ENCODE assay signal across 8 mouse cellular contexts in the genomic region with DNA sequence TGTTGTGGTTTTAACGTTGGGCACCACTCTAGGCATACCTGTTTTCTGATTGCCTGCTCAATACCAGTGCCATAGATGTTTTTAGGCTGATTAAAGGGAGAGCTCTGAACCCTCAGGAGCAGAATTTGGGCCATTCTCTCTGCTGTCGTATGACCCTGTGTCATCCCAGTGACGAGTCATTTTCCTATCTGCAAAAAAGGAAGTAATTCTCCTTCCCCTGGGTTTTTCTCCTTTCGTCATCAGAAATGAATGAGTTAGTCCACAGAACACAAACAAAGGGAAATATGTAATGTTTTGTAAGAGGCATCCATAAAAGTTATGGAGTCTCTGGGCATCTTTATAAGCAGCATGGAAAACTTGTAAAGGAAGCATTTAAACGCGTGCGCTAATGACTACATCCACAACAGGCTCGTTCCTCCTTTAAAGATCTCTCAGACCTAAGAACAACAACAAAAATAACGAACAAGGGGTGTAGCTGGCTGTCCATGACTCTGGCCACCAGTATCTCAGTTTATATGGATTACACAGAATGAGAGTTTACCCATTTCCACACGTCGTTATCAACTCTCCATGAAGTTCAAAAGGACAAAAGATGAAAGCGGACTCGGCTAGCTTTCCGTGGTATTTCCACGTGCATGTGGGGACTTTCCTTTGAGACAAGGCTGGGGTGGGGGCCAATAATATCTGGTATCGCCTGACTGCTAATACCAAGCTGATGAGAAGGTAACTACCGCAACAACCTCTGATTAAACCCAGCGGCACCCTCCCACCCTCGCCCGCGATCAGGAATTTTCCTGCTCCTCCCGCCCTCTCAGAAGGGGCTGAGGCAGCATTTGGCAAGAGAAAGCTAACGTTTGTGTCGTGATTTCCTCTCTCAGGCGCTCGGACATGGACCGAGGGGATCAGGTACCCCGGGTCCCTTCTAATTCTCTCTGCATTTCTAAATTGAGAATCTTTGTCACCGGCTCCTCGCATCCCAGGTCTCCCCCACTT. TPM values are rescaled to one million over a fixed set of nuclear protein-coding genes. Genes with fewer than 3 reads are reported as not detected.
DNase-seq lines count a peak whose midpoint lies in the region; ATAC-seq and TF ChIP-seq lines count a peak whose summit lies in the region.

No protein-coding gene starts in this region.

- ATAC-seq in intestine, postnatal 0 days, result no peak
- peak; percentile 0; the same call in 1 of the 2 replicates for ATAC-seq in neural tube, embryonic 15.5 days (ENCODE audit: low FRiP score)

- peaks cover 9% of the 10 kb centered on the region for H3K4me1 ChIP-seq in spleen, adult 2 months (ENCODE audit: control insufficient read depth, insufficient read depth, insufficient read length)
- peaks cover 14% of the 10 kb centered on the region; the same call in 1 of the 2 replicates for H3K4me1 ChIP-seq in intestine, postnatal 0 days (replicated peaks; ENCODE audit: control insufficient read depth, insufficient read depth, low read length)
- H3K4me1 ChIP-seq in lung, adult 2 months (ENCODE audit: control insufficient read depth, insufficient read depth, low read length), result peaks cover 10% of the 10 kb centered on the region
- peaks cover 34% of the 10 kb centered on the region for H3K4me1 ChIP-seq in neural tube, embryonic 15.5 days

- TF ChIP-seq CTCF in spleen, adult 2 months (IDR thresholded peaks at IDR 0.05; ENCODE audit: extremely low read depth, insufficient read depth, insufficient read length, insufficient replicate concordance), result no peak
- TF ChIP-seq CTCF in gastrocnemius, adult 2 months (IDR thresholded peaks at IDR 0.05), result no peak
- TF ChIP-seq CTCF in intestine, postnatal 0 days (IDR thresholded peaks at IDR 0.05; ENCODE audit: low read depth), result no peak
- no peak for TF ChIP-seq CTCF in lung, adult 2 months (IDR thresholded peaks at IDR 0.05; ENCODE audit: insufficient read depth, low read length)

- peak overlapping the region; percentile 87 for H3K27ac ChIP-seq in spleen, adult 2 months (ENCODE audit: insufficient read depth, low read length)
- peak overlapping the region; percentile 93 for H3K27ac ChIP-seq in gastrocnemius, adult 2 months
- H3K27ac ChIP-seq in intestine, postnatal 0 days (ENCODE audit: low read depth, low read length), result peak overlapping the region; percentile 86
- H3K27ac ChIP-seq in neural tube, embryonic 15.5 days (replicated peaks), result peak overlapping the region; percentile 86

- intact Hi-C loops in gastrocnemius, adult 2 months (cut with DNase I), result loop anchor here (1.0 kb wide), 1 partner anchor 21 kb away; no protein-coding TSS in a partner anchor

- H3K27me3 ChIP-seq in spleen, adult 2 months (ENCODE audit: control insufficient read depth, insufficient read depth, low read length), result no peaks in the 10 kb centered on the region
- H3K27me3 ChIP-seq in intestine, postnatal 0 days (replicated peaks; ENCODE audit: control insufficient read depth, insufficient read depth, low read length), result no peaks in the 10 kb centered on the region
- H3K27me3 ChIP-seq in neural tube, embryonic 15.5 days (replicated peaks), result no peaks in the 10 kb centered on the region

- TF ChIP-seq POLR2A in spleen, adult 2 months (IDR thresholded peaks at IDR 0.05; ENCODE audit: low read depth, low read length), result no peak
- peak; percentile 55; the same call in 1 of the 2 replicates for TF ChIP-seq POLR2A in lung, adult 2 months (IDR thresholded peaks at IDR 0.05; ENCODE audit: borderline replicate concordance, extremely low read depth, low read depth, low read length)

- WGBS in spleen, adult 2 months, result 2% methylated on average over 30 of the region's 30 CpGs
- 5% methylated on average over 30 of the region's 30 CpGs for WGBS in intestine, postnatal 0 days
- 3% methylated on average over 30 of the region's 30 CpGs for WGBS in lung, adult 2 months
- 4% methylated on average over 30 of the region's 30 CpGs for WGBS in neural tube, embryonic 15.5 days

- peak overlapping the region; percentile 89 for H3K4me3 ChIP-seq in spleen, adult 2 months (ENCODE audit: extremely low read depth, insufficient read depth, insufficient read length)
- H3K4me3 ChIP-seq in gastrocnemius, adult 2 months, result peak overlapping the region; percentile 92
- peak overlapping the region; percentile 96 for H3K4me3 ChIP-seq in intestine, postnatal 0 days (ENCODE audit: low read depth, low read length)
- H3K4me3 ChIP-seq in lung, adult 2 months (replicated peaks; ENCODE audit: extremely low read depth, low read depth, low read length), result peak overlapping the region; percentile 82
- peak overlapping the region; percentile 63 for H3K4me3 ChIP-seq in neural tube, embryonic 15.5 days (replicated peaks)

- H3K4me2 ChIP-seq in intestine, postnatal 0 days (replicated peaks; ENCODE audit: low read depth), result peak overlapping the region; percentile 89
- peak overlapping the region; percentile 74 for H3K4me2 ChIP-seq in neural tube, embryonic 15.5 days

- H3K9ac ChIP-seq in intestine, postnatal 0 days (ENCODE audit: low read depth, low read length), result peak overlapping the region; percentile 59
- H3K9ac ChIP-seq in neural tube, embryonic 15.5 days (replicated peaks), result peak overlapping the region; percentile 49

- H3K36me3 ChIP-seq in spleen, adult 2 months (ENCODE audit: control insufficient read depth, insufficient read depth, low read length), result peaks cover 12% of the 10 kb centered on the region
- H3K36me3 ChIP-seq in intestine, postnatal 0 days (ENCODE audit: control insufficient read depth, insufficient read depth), result peaks cover 11% of the 10 kb centered on the region
- 0 out of 2 replicates have a peak, but pooled peaks cover 2% of the 10 kb centered on the region for H3K36me3 ChIP-seq in neural tube, embryonic 15.5 days

- no peak for DNase-seq in spleen, adult 2 months (ENCODE audit: low read depth in 1 of 2, low spot score in 2 of 2)
- no peak for DNase-seq in spleen, postnatal 36 days (ENCODE audit: low spot score in 2 of 2)
- peak; percentile 70 for DNase-seq in adrenal gland, postnatal 10 days
- peak; percentile 46 for DNase-seq in gastrocnemius, adult 2 months
- no peak for DNase-seq in lung, adult 2 months
- no peak for DNase-seq in right cerebral cortex, adult 18-20 months

- no peaks in the 10 kb centered on the region for H3K9me3 ChIP-seq in intestine, postnatal 0 days (ENCODE audit: control insufficient read depth)
- H3K9me3 ChIP-seq in neural tube, embryonic 15.5 days (replicated peaks), result no peaks in the 10 kb centered on the region

RNA-seq across cellular contexts. Expression of gene Pim1, which starts 1.3 kb away (rescaled TPM):
- polyA plus RNA-seq in spleen, adult 2 months (2012; rRNA removed), result 56.6 and 90.2 TPM in 2 replicates
- 100 to 1,000 TPM in 1 of 2 experiments, 10 to 100 TPM in 1; 73.4 to 104 TPM for total RNA-seq in adrenal gland, postnatal 10 days (2021)
- 10 to 100 TPM; 13.8 to 35.2 TPM for total RNA-seq in gastrocnemius, adult 2 months (2021)
- polyA plus RNA-seq in intestine, postnatal 0 days (2015; fragmentation: Nextera tagmentation; extraction: Ambion mirVana), result 16.8 and 18.9 TPM in 2 replicates
- polyA plus RNA-seq in lung, adult 2 months (2012; rRNA removed), result 35.8 and 48.0 TPM in 2 replicates
- 9.0 and 15.8 TPM in 2 replicates for polyA plus RNA-seq in neural tube, embryonic 15.5 days (2015; fragmentation: Nextera tagmentation; extraction: Ambion mirVana)

Comparison
In these comparisons a context has a peak if more than half of its experiments do, and no peak if none do; other contexts are left out.
1. DNase-seq: peak in adrenal gland, postnatal 10 days (single experiment) and gastrocnemius, adult 2 months (single experiment); none in spleen, adult 2 months (0 of 2), spleen, postnatal 36 days (0 of 2), lung, adult 2 months (single experiment) and right cerebral cortex, adult 18-20 months (single experiment).
2. Peak in every context shown above with its lines, with median percentiles within 50 percentile points of each other: H3K27ac ChIP-seq and H3K4me3 ChIP-seq.